Mouse (Mus musculus): Measurements from ENCODE around the gene Upk1a. TPM values are rescaled to one million over a fixed set of nuclear protein-coding genes. Genes with fewer than 3 reads are reported as not detected.

Gene Upk1a
- total and polyA plus RNA-seq, 3 experiments, result 0.54 to 1.6 TPM; not detected in 1

DNA sequence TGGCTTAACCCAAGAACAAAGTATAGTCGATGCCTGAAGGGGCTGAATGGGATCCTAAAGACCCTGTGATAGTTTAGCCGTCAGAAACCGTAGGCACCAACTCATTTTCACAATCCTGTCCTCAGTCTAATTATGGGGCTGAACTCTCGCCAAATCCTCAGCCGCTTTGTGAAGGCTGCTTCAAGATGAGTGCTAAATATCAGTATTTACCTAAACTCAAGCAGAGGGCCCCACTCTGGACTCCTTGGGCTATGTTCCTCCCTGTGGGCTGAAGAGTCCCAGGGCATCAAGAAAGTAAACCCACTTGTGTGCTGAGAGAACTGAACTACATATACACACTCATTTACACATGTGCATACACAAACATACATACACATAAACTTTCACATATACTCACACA, 15.8 kb downstream of the Upk1a start:
- DNase-seq (ENCODE audit: low read depth, low spot score), result no peak
- Histone ChIP-seq H3K36me3 (ENCODE audit: control insufficient read depth in 1 of 2, insufficient read depth in 2 of 2, low read length in 2 of 2) (peaks cover 0 to 11% of the 10 kb centered on the region in 2 experiments; a peak in 2 of 4 replicates), H3K79me2 (ENCODE audit: control insufficient read depth, insufficient read depth, low read length, poor library complexity) (no peaks in the 10 kb centered on the region; the same call in 1 of the 2 replicates), H3K9me3 (replicated peaks; ENCODE audit: insufficient read depth, low read length) (no peaks in the 10 kb centered on the region), H3K27me3 (ENCODE audit: control insufficient read depth in 1 of 2, insufficient read depth in 2 of 2, low read length in 2 of 2) (no peaks in the 10 kb centered on the region), H3K27ac (ENCODE audit: control insufficient read depth, low read depth, low read length) (no peak overlapping the region), H3K4me3 (ENCODE audit: control insufficient read depth in 1 of 2, insufficient read depth in 1 of 2, low read depth in 2 of 2, low read length in 2 of 2) (no peak overlapping the region), H3K9ac (ENCODE audit: control insufficient read depth, low read depth, low read length, poor library complexity, severe bottlenecking) (no peak overlapping the region), H3K4me1 (ENCODE audit: control insufficient read depth in 1 of 2, insufficient read depth in 2 of 2, low read length in 2 of 2) (peaks cover 7 to 29% of the 10 kb centered on the region in 2 experiments; a peak in 3 of 4 replicates)
- TF ChIP-seq MAFK (IDR thresholded peaks at IDR 0.05; ENCODE audit: borderline replicate concordance, low read depth, low read length) (no peak), RAD21 (IDR thresholded peaks at IDR 0.05; ENCODE audit: low read depth, low read length) (no peak), NRF1 (IDR thresholded peaks at IDR 0.05; ENCODE audit: insufficient read depth, low read depth, low read length, poor library complexity, severe bottlenecking) (no peak), UBTF (IDR thresholded peaks at IDR 0.05; ENCODE audit: borderline replicate concordance, insufficient read depth, low read depth, low read length) (no peak), E2F4 (IDR thresholded peaks at IDR 0.05; ENCODE audit: borderline replicate concordance, low read depth, low read length) (no peak)

DNA sequence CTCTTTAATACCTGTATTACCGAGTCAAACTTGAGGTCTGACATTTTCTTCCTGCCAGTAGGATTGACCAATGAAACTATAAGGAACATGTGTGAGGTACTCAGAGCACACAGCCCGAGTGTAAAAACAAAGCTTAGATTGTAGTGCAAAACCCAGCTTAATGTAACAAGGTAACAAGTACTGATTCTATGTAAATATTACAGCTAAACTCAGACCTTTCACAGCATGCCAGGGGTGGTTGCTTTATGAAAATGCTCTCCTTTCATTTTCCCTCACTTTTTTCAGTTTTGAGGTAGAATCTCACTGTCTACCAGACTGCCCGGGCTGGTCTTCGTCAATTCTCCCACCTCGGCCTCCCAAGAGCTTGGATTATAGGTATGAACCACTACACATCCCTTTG, 16.6 kb downstream of the Upk1a start:
- TF ChIP-seq MAZ (IDR thresholded peaks at IDR 0.05; ENCODE audit: low read depth, low read length), result no peak
- TF ChIP-seq MXI1 (IDR thresholded peaks at IDR 0.05; ENCODE audit: low read depth, low read length), result no peak
- no peak for TF ChIP-seq USF1 (IDR thresholded peaks at IDR 0.05; ENCODE audit: low read depth, low read length)
- TF ChIP-seq ZNF384 (IDR thresholded peaks at IDR 0.05; ENCODE audit: low read depth, low read length), result no peak
- no peak for TF ChIP-seq E2F4 (IDR thresholded peaks at IDR 0.05; ENCODE audit: borderline replicate concordance, low read depth, low read length)
- DNase-seq (ENCODE audit: low read depth, low spot score), result no peak
- no peak overlapping the region for H3K9ac ChIP-seq (ENCODE audit: control insufficient read depth, low read depth, low read length, poor library complexity, severe bottlenecking)

DNA sequence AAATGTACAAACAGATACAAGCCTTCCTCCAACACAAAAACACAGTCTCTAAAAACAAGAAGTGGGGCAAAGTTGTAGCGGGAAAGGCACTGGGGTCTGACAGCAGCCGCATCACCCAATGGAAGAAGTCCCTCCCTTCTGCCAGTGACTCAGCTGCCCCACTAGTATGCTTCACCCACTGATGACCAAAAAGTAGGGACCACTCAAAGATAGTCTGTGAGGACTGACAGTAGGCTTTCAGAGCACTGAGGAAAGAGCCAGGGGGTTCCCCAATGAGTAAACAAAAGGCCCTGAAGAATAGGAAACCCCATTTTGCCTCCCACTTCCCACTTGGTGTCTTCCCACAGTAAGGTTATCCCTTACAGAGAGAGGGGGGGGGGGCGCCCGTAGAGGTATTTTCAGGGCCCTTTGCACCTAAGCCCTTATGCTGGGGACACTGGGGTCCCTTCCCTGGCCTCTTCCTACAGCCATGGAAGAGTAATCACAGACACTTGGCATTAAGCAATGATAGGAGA, 18.1 kb downstream of the Upk1a start:
- Histone ChIP-seq H3K9ac (ENCODE audit: control insufficient read depth, low read depth, low read length, poor library complexity, severe bottlenecking) (peak overlapping the region; percentile 56), H3K27ac (ENCODE audit: control insufficient read depth, low read depth, low read length) (peak overlapping the region; percentile 84), H3K79me2 (ENCODE audit: control insufficient read depth, insufficient read depth, low read length, poor library complexity) (peaks cover 5% of the 10 kb centered on the region; the same call in 1 of the 2 replicates), H3K9me3 (replicated peaks; ENCODE audit: insufficient read depth, low read length) (no peaks in the 10 kb centered on the region), H3K27me3 (ENCODE audit: control insufficient read depth in 1 of 2, insufficient read depth in 2 of 2, low read length in 2 of 2) (no peaks in the 10 kb centered on the region), H3K36me3 (ENCODE audit: control insufficient read depth in 1 of 2, insufficient read depth in 2 of 2, low read length in 2 of 2) (peaks cover 0 to 13% of the 10 kb centered on the region in 2 experiments; a peak in 2 of 4 replicates), H3K4me1 (ENCODE audit: control insufficient read depth in 1 of 2, insufficient read depth in 2 of 2, low read length in 2 of 2) (peaks cover 10 to 40% of the 10 kb centered on the region in 2 experiments; a peak in 3 of 4 replicates), H3K4me3 (ENCODE audit: control insufficient read depth in 1 of 2, insufficient read depth in 1 of 2, low read depth in 2 of 2, low read length in 2 of 2) (peak overlapping the region in 1 of 2 experiments; percentile 54; a peak in 2 of 4 replicates)
- TF ChIP-seq ETS1 (IDR thresholded peaks at IDR 0.05; ENCODE audit: low read depth, low read length) (0 out of 2 replicates have a peak, but pooled peaks have one; percentile 5), JUND (IDR thresholded peaks at IDR 0.05; ENCODE audit: low read depth, low read length) (0 out of 2 replicates have a peak, but pooled peaks have one; percentile 5), RCOR1 (IDR thresholded peaks at IDR 0.05; ENCODE audit: low read depth, low read length) (0 out of 2 replicates have a peak, but pooled peaks have one; percentile 7), TCF12 (IDR thresholded peaks at IDR 0.05; ENCODE audit: low read depth, low read length) (0 out of 2 replicates have a peak, but pooled peaks have one; percentile 12), CHD1 (IDR thresholded peaks at IDR 0.05; ENCODE audit: low read depth, low read length) (no peak), ZC3H11A (IDR thresholded peaks at IDR 0.05; ENCODE audit: low read depth, low read length) (no peak), GABPA (IDR thresholded peaks at IDR 0.05; ENCODE audit: low read depth, low read length) (no peak), MAFK (IDR thresholded peaks at IDR 0.05; ENCODE audit: borderline replicate concordance, low read depth, low read length) (no peak), EP300 (IDR thresholded peaks at IDR 0.05; ENCODE audit: low read depth in 1 of 2, low read length in 2 of 2) (peak in 1 of 2 experiments; percentile 1; a peak in 1 of 4 replicates), TBP (IDR thresholded peaks at IDR 0.05; ENCODE audit: low read depth, low read length) (no peak), MEF2A (IDR thresholded peaks at IDR 0.05; ENCODE audit: extremely low read depth, insufficient replicate concordance, low read depth, low read length, poor library complexity, severe bottlenecking) (no peak), ZMIZ1 (IDR thresholded peaks at IDR 0.05; ENCODE audit: low read depth, low read length) (no peak), MXI1 (IDR thresholded peaks at IDR 0.05; ENCODE audit: low read depth, low read length) (0 out of 2 replicates have a peak, but pooled peaks have one; percentile 2)
- peak; percentile 72 for DNase-seq (ENCODE audit: low read depth, low spot score)

More for the DNA sequence above, 16.6 kb downstream of the Upk1a start:
- no peaks in the 10 kb centered on the region for H3K27me3 ChIP-seq (ENCODE audit: control insufficient read depth in 1 of 2, insufficient read depth in 2 of 2, low read length in 2 of 2)
- H3K9me3 ChIP-seq (replicated peaks; ENCODE audit: insufficient read depth, low read length), result no peaks in the 10 kb centered on the region
- peaks cover 1% of the 10 kb centered on the region for H3K79me2 ChIP-seq (ENCODE audit: control insufficient read depth, insufficient read depth, low read length, poor library complexity)
- no peak overlapping the region for H3K27ac ChIP-seq (ENCODE audit: control insufficient read depth, low read depth, low read length)
- H3K4me3 ChIP-seq (ENCODE audit: control insufficient read depth in 1 of 2, insufficient read depth in 1 of 2, low read depth in 2 of 2, low read length in 2 of 2), result no peak overlapping the region
- H3K36me3 ChIP-seq (ENCODE audit: control insufficient read depth in 1 of 2, insufficient read depth in 2 of 2, low read length in 2 of 2), result peaks cover 0 to 13% of the 10 kb centered on the region in 2 experiments; a peak in 2 of 4 replicates
- peaks cover 7 to 35% of the 10 kb centered on the region in 2 experiments; a peak in 3 of 4 replicates for H3K4me1 ChIP-seq (ENCODE audit: control insufficient read depth in 1 of 2, insufficient read depth in 2 of 2, low read length in 2 of 2)

All from MEL (cell line).